Mouse (Mus musculus): ENCODE results near the gene Aif1. TPM values are rescaled to one million over a fixed set of nuclear protein-coding genes. Genes with fewer than 3 reads are reported as not detected.
A peak's percentile ranks its signal among the peaks of the same experiment; 100 is the strongest.

Aif1 gene
- polyA plus RNA-seq, 1 experiment from 2014 or later = 25.4 TPM

- no peaks in the 10 kb centered on the region for H3K4me1 ChIP-seq (replicated peaks; ENCODE audit: control insufficient read depth, insufficient read depth, low read length)
- no peaks in the 10 kb centered on the region for H3K36me3 ChIP-seq (ENCODE audit: control insufficient read depth, insufficient read depth)
- H3K27ac ChIP-seq (ENCODE audit: low read depth, low read length) = no peak overlapping the region
- TF ChIP-seq CTCF (IDR thresholded peaks at IDR 0.05; ENCODE audit: low read depth) = no peak
- no peak overlapping the region for H3K9ac ChIP-seq (ENCODE audit: low read depth, low read length)
- 34% methylated on average over 9 of the region's 9 CpGs for WGBS
- ATAC-seq = no peak
- peaks cover 16% of the 10 kb centered on the region for H3K27me3 ChIP-seq (replicated peaks; ENCODE audit: control insufficient read depth, insufficient read depth, low read length)
- H3K4me3 ChIP-seq (ENCODE audit: low read depth, low read length) = peak overlapping the region; percentile 47
- peak overlapping the region; percentile 95 for H3K4me2 ChIP-seq (replicated peaks; ENCODE audit: low read depth)
- H3K9me3 ChIP-seq (ENCODE audit: control insufficient read depth) = no peaks in the 10 kb centered on the region
These were observed 20.4 kb upstream of the Aif1 start for GRCm38 (mm10) chr17:35196321-35196641.

DNA sequence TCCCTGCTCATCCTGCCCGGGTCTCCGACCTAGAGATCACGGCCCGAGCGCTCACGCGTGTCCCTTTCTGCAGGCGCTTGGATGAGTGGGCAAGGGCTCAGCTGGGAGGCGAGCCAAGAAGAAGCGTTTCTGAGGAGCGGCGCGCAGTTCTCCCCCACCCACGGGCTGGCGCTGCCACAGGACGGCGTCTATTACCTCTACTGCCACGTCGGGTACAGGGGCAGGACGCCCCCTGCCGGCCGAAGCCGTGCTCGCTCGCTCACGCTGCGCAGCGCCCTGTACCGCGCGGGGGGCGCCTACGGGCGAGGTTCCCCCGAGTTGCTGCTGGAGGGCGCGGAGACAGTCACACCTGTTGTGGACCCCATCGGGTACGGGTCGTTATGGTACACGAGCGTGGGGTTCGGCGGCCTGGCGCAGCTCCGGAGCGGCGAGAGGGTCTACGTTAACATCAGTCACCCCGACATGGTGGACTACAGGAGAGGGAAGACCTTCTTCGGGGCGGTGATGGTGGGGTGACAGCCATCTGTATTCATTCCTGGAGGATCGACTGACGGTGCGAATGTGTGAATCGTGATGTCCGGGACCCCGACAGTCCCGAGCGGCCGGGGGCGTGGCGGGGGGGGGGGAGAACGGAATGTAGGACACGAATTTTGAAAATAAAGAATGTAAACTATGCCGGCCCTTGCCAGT lies 19.9 kb upstream of the Aif1 start:
- Histone ChIP-seq H3K27ac (ENCODE audit: low read depth, low read length) (no peak overlapping the region), H3K4me3 (ENCODE audit: low read depth, low read length) (peak overlapping the region; percentile 47), H3K9ac (ENCODE audit: low read depth, low read length) (no peak overlapping the region), H3K9me3 (ENCODE audit: control insufficient read depth) (no peaks in the 10 kb centered on the region), H3K4me2 (replicated peaks; ENCODE audit: low read depth) (peak overlapping the region; percentile 95), H3K36me3 (ENCODE audit: control insufficient read depth, insufficient read depth) (no peaks in the 10 kb centered on the region), H3K27me3 (replicated peaks; ENCODE audit: control insufficient read depth, insufficient read depth, low read length) (peaks cover 11% of the 10 kb centered on the region), H3K4me1 (replicated peaks; ENCODE audit: control insufficient read depth, insufficient read depth, low read length) (no peaks in the 10 kb centered on the region)
- peak; percentile 97 for TF ChIP-seq CTCF (IDR thresholded peaks at IDR 0.05; ENCODE audit: low read depth)
- ATAC-seq = peak; percentile 76
- WGBS = 1% methylated on average over 66 of the region's 66 CpGs

GRCm38 (mm10) chr17:35194844-35195630 lies 19.2 kb upstream of the Aif1 start:
- Histone ChIP-seq H3K27ac (ENCODE audit: low read depth, low read length) (no peak overlapping the region), H3K9ac (ENCODE audit: low read depth, low read length) (no peak overlapping the region), H3K36me3 (ENCODE audit: control insufficient read depth, insufficient read depth) (no peaks in the 10 kb centered on the region), H3K27me3 (replicated peaks; ENCODE audit: control insufficient read depth, insufficient read depth, low read length) (peaks cover 9% of the 10 kb centered on the region), H3K4me1 (replicated peaks; ENCODE audit: control insufficient read depth, insufficient read depth, low read length) (no peaks in the 10 kb centered on the region), H3K4me2 (replicated peaks; ENCODE audit: low read depth) (peak overlapping the region; percentile 95), H3K9me3 (ENCODE audit: control insufficient read depth) (no peaks in the 10 kb centered on the region), H3K4me3 (ENCODE audit: low read depth, low read length) (peak overlapping the region; percentile 47)
- WGBS = 38% methylated on average over 19 of the region's 19 CpGs
- TF ChIP-seq CTCF (IDR thresholded peaks at IDR 0.05; ENCODE audit: low read depth) = no peak
- no peak; the same call in 1 of the 2 replicates for ATAC-seq

GRCm38 (mm10) chr17:35193881-35194843 lies 18.3 kb upstream of the Aif1 start, which contains the start of gene Ltb:
Ltb (plus strand) TSS chr17:35194439.
- H3K27me3 ChIP-seq (replicated peaks; ENCODE audit: control insufficient read depth, insufficient read depth, low read length) = peaks cover 9% of the 10 kb centered on the region
- peak within 1 kb of the TSS; percentile 95 for H3K4me2 ChIP-seq (replicated peaks; ENCODE audit: low read depth)
- H3K36me3 ChIP-seq (ENCODE audit: control insufficient read depth, insufficient read depth) = no peaks in the 10 kb centered on the region
- no peaks in the 10 kb centered on the region for H3K9me3 ChIP-seq (ENCODE audit: control insufficient read depth)
- TF ChIP-seq CTCF (IDR thresholded peaks at IDR 0.05; ENCODE audit: low read depth) = no peak
- H3K9ac ChIP-seq (ENCODE audit: low read depth, low read length) = no peak within 1 kb of the TSS
- H3K27ac ChIP-seq (ENCODE audit: low read depth, low read length) = no peak within 1 kb of the TSS
- no peaks in the 10 kb centered on the region for H3K4me1 ChIP-seq (replicated peaks; ENCODE audit: control insufficient read depth, insufficient read depth, low read length)
- WGBS = 48% methylated on average over 28 of the region's 28 CpGs
- ATAC-seq = no peak
- H3K4me3 ChIP-seq (ENCODE audit: low read depth, low read length) = peak within 1 kb of the TSS; percentile 47; the same call in 1 of the 2 replicates

GRCm38 (mm10) chr17:35192924-35193323 lies 17.1 kb upstream of the Aif1 start:
- H3K4me3 ChIP-seq (ENCODE audit: low read depth, low read length) = no peak overlapping the region
- H3K4me2 ChIP-seq (replicated peaks; ENCODE audit: low read depth) = no peak overlapping the region
- peaks cover 9% of the 10 kb centered on the region for H3K27me3 ChIP-seq (replicated peaks; ENCODE audit: control insufficient read depth, insufficient read depth, low read length)
- no peak for TF ChIP-seq CTCF (IDR thresholded peaks at IDR 0.05; ENCODE audit: low read depth)
- no peaks in the 10 kb centered on the region for H3K9me3 ChIP-seq (ENCODE audit: control insufficient read depth)
- no peak overlapping the region for H3K27ac ChIP-seq (ENCODE audit: low read depth, low read length)
- no peaks in the 10 kb centered on the region for H3K36me3 ChIP-seq (ENCODE audit: control insufficient read depth, insufficient read depth)
- H3K9ac ChIP-seq (ENCODE audit: low read depth, low read length) = no peak overlapping the region
- H3K4me1 ChIP-seq (replicated peaks; ENCODE audit: control insufficient read depth, insufficient read depth, low read length) = no peaks in the 10 kb centered on the region
- no peak for ATAC-seq
- 77% methylated on average over 5 of the region's 5 CpGs for WGBS

DNA sequence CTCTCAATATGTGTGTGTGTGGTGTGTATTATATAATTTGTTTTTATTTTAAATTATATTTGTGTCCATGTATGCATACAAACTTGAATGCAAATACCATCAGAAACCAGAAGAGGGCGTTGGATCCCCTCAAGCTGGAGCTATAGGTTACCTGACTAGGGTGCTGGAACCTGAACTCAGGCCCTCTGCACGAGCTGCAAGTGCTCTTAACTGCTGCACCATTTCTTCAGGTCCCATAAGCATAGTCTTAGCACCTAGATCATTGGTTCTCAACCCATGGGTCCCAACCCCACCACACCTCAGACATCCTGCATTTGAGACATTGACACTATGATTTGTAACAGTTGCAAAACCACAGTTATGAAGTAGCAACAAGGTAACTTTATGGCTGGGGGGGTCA lies 15.9 kb upstream of the Aif1 start:
- no peak overlapping the region for H3K4me3 ChIP-seq (ENCODE audit: low read depth, low read length)
- no peak overlapping the region for H3K9ac ChIP-seq (ENCODE audit: low read depth, low read length)
- no peak for ATAC-seq
- no peak overlapping the region for H3K27ac ChIP-seq (ENCODE audit: low read depth, low read length)
- H3K4me1 ChIP-seq (replicated peaks; ENCODE audit: control insufficient read depth, insufficient read depth, low read length) = no peaks in the 10 kb centered on the region
- H3K36me3 ChIP-seq (ENCODE audit: control insufficient read depth, insufficient read depth) = no peaks in the 10 kb centered on the region
- 63% methylated on average over 2 of the region's 2 CpGs for WGBS
- H3K9me3 ChIP-seq (ENCODE audit: control insufficient read depth) = no peaks in the 10 kb centered on the region
- TF ChIP-seq CTCF (IDR thresholded peaks at IDR 0.05; ENCODE audit: low read depth) = peak; percentile 24
- H3K27me3 ChIP-seq (replicated peaks; ENCODE audit: control insufficient read depth, insufficient read depth, low read length) = peaks cover 9% of the 10 kb centered on the region
- H3K4me2 ChIP-seq (replicated peaks; ENCODE audit: low read depth) = no peak overlapping the region

Data from intestine, postnatal 0 days (tissue).